Mouse (Mus musculus): ENCODE measurements around the gene Tmem107. TPM values are rescaled to one million over a fixed set of nuclear protein-coding genes. Genes with fewer than 3 reads are reported as not detected.

Tmem107 gene
- total and polyA plus RNA-seq, 3 experiments: 17.2 to 70.8 (median 38.2) TPM

DNA sequence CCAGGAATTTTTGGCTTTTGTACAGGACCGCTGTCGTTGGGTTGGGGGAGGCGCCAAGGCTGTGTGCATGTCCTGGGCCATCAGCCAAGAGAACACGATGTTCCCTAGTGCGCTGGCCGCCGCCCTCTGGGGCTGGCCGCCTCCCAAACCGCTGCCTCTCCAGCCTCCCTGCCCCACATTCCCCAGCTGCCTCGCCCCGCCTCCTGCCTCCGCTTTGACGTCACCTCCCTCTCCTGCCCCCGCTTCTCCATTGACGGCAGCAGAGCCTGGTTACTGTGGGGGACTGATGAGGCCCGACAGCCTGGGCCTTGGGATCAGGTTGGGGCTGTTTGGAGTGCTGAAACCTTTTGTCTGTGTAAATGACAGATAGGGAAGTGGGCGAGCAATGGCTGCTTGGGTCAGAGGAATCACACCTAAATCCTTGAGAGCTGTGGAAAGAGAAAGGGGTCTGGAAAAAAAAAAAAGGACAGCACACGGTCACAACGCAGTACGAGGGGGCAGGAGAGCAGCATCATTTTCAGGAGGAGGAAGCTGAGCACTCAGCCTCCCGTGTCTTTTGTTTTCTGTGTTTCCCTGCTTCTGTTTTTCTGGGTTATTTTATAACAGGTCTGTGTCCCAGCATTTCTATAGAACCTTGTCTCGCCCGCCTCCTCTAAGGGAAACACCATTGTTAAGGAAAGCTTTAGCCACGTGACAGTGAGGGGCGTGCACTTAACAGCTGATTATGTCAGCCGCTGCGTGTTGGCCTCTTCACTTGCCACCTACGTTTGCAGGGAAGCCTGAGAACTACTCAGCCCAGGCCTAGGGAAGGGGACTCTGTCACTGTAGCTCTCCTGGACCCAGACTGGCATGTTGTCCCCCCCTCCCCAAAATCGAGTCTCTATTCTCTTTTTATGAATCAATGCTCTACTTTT lies 26.6 kb downstream of the Tmem107 start:
- peak; percentile 87 for DNase-seq (ENCODE audit: low spot score)
- TF ChIP-seq POLR2AphosphoS5 (IDR thresholded peaks at IDR 0.05; ENCODE audit: insufficient replicate concordance, low read depth, low read length) (no peak), CTCF (IDR thresholded peaks at IDR 0.05; ENCODE audit: low read depth, low read length) (no peak)
- no peaks in the 10 kb centered on the region for H3K27me3 ChIP-seq (ENCODE audit: insufficient read depth, low read length)
- peaks cover 34% of the 10 kb centered on the region for H3K36me3 ChIP-seq (replicated peaks)
- peaks cover 77% of the 10 kb centered on the region for H3K4me1 ChIP-seq (ENCODE audit: insufficient read depth, low read depth, low read length)
- no peaks in the 10 kb centered on the region for H3K9me3 ChIP-seq (replicated peaks)
- ATAC-seq (ENCODE audit: extremely low read depth, insufficient number of reproducible peaks, low FRiP score, poor library complexity, severe bottlenecking): peak; percentile 37
- H3K4me3 ChIP-seq (ENCODE audit: low read depth, low read length): peak overlapping the region; percentile 72

DNA sequence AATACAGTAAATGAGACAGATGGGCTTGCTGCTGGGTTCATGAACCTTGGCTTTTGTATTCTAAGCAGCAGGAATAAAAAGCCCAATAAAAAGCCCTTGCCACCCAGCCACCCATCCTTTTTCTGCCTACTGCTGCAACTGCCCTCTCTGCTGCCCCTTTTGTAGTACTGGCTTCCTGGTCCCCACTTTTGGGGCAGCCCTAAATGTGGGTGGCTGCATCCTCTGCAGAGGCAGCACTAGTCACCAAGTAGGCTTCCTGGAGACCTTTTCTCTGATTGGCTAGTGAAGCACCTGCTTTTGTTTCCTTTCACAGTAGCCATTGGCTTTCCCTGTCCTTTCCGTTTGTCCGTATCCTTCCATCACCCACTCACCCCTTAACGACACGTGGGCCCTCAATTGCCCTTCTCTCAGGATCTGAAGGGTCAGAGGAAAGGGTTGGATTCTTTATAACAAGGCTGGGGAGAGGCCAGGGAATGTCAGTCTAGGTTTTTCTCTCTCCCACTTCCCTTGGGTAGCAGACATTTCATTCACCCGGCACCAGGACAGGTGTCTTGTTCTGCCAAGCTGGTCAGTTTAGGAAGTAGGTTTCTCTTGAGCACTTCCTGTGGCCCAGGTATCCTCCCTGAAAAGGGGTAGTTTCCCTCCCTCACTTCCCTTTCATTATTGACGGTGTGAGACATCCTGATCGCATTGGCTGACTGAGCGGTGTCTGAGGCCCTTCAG lies 27.6 kb downstream of the Tmem107 start:
- Histone ChIP-seq H3K4me1 (ENCODE audit: insufficient read depth, low read depth, low read length) (peaks cover 70% of the 10 kb centered on the region), H3K9me3 (replicated peaks) (no peaks in the 10 kb centered on the region), H3K4me3 (ENCODE audit: low read depth, low read length) (peak overlapping the region; percentile 73), H3K36me3 (replicated peaks) (peaks cover 35% of the 10 kb centered on the region), H3K27me3 (ENCODE audit: insufficient read depth, low read length) (no peaks in the 10 kb centered on the region)
- ATAC-seq (ENCODE audit: extremely low read depth, insufficient number of reproducible peaks, low FRiP score, poor library complexity, severe bottlenecking): no peak
- DNase-seq (ENCODE audit: low spot score): no peak
- no peak for TF ChIP-seq TAL1 (conservative IDR thresholded peaks at IDR 0.05; ENCODE audit: low read depth, low read length)
- no peak for TF ChIP-seq GATA1 (IDR thresholded peaks at IDR 0.05; ENCODE audit: borderline replicate concordance, low read length)

DNA sequence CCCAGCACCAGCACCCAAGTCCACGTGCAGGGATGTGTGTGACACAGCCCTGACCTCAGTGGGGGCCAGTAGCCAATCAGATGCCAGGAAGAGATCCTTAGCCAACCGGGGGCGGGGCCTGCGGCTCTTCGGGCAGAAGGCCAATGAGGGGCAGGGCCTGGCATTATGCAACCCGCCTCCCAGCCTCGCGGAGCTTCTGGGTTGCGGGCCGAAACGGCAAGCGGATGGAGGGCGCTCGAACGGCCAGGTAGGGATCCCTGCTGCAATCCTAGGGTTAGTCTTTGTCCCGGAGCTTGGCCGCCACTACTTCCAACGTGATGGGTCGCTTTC lies 28.1 kb downstream of the Tmem107 start:
- Histone ChIP-seq H3K36me3 (replicated peaks) (peaks cover 41% of the 10 kb centered on the region), H3K4me3 (ENCODE audit: low read depth, low read length) (peak overlapping the region; percentile 73), H3K9me3 (replicated peaks) (no peaks in the 10 kb centered on the region), H3K4me1 (ENCODE audit: insufficient read depth, low read depth, low read length) (peaks cover 70% of the 10 kb centered on the region), H3K27me3 (ENCODE audit: insufficient read depth, low read length) (no peaks in the 10 kb centered on the region)
- peak; percentile 98 for DNase-seq (ENCODE audit: low spot score)
- TF ChIP-seq GATA2 (IDR thresholded peaks at IDR 0.05; ENCODE audit: borderline replicate concordance, low read depth, low read length) (no peak), TAL1 (conservative IDR thresholded peaks at IDR 0.05; ENCODE audit: low read depth, low read length) (no peak), CTCF (IDR thresholded peaks at IDR 0.05; ENCODE audit: low read depth, low read length) (no peak), POLR2AphosphoS5 (IDR thresholded peaks at IDR 0.05; ENCODE audit: insufficient replicate concordance, low read depth, low read length) (no peak), GATA1 (IDR thresholded peaks at IDR 0.05; ENCODE audit: borderline replicate concordance, low read length) (no peak)
- peak; percentile 51 for ATAC-seq (ENCODE audit: extremely low read depth, insufficient number of reproducible peaks, low FRiP score, poor library complexity, severe bottlenecking)

DNA sequence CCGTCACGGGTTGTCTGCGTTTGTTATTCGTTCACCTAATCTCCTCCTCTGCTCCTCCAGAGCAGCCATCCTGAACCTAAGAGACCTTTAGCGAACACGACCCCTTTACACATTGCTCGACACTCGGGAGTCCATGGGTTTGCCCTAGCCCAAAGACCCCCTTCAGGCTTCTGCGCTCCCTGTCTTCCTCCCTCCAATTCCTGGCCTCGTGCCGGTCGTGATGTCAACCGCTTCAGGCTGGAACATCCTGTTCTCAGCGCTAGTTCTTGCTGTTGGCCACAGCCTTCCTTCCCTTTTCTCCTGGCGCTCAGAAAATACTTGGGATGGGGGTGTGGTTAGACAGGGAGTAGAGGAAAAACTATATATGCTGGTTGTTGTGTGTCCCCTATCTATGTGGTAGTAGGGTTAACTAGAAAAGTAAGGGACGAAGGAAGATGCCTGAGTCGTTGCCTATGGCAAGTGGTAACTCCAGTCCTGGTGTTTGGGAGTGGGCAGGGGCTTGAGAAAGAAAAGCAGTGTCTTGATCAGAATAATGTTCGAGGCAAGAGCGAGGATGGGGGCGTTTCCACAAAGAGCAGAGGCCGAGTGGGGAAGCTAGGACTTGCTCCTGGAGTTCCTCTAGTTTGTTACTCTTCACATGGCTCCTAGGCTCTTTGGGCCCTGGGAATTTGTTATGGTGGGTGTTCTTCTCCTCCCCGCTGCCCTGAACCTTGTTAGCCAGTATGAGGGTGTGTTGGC lies 28.7 kb downstream of the Tmem107 start:
- Histone ChIP-seq H3K27me3 (ENCODE audit: insufficient read depth, low read length) (no peaks in the 10 kb centered on the region), H3K4me3 (ENCODE audit: low read depth, low read length) (peak overlapping the region; percentile 73), H3K36me3 (replicated peaks) (peaks cover 47% of the 10 kb centered on the region), H3K4me1 (ENCODE audit: insufficient read depth, low read depth, low read length) (peaks cover 67% of the 10 kb centered on the region), H3K9me3 (replicated peaks) (no peaks in the 10 kb centered on the region)
- DNase-seq (ENCODE audit: low spot score): no peak
- no peak for ATAC-seq (ENCODE audit: extremely low read depth, insufficient number of reproducible peaks, low FRiP score, poor library complexity, severe bottlenecking)
- TF ChIP-seq TAL1 (conservative IDR thresholded peaks at IDR 0.05; ENCODE audit: low read depth, low read length) (no peak), GATA2 (IDR thresholded peaks at IDR 0.05; ENCODE audit: borderline replicate concordance, low read depth, low read length) (no peak), POLR2AphosphoS5 (IDR thresholded peaks at IDR 0.05; ENCODE audit: insufficient replicate concordance, low read depth, low read length) (no peak), CTCF (IDR thresholded peaks at IDR 0.05; ENCODE audit: low read depth, low read length) (no peak), GATA1 (IDR thresholded peaks at IDR 0.05; ENCODE audit: borderline replicate concordance, low read length) (no peak)

DNA sequence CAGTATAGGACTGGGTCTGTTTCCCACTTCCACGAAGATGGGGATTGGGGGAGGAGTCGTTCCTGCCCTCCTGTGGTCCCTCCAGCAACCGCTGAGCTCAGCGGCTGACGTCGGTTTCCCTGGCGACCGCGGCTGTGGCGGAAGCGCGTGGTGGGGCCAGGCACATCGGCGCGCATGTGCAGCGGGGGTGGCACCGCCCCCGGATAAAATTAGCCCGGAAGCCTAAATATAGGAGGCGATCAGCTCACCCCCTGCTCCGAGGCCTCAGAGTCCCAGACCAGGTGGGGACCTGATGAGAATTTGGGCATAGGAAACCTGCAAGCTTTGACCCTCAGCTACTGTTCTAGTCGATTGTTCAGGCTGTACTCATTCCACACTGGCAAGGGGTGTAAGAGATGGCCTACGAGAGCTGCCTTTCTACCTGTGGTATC lies 29.3 kb downstream of the Tmem107 start:
- H3K9me3 ChIP-seq (replicated peaks): no peaks in the 10 kb centered on the region
- H3K4me3 ChIP-seq (ENCODE audit: low read depth, low read length): peak overlapping the region; percentile 73
- peak; percentile 82 for DNase-seq (ENCODE audit: low spot score)
- H3K36me3 ChIP-seq (replicated peaks): peaks cover 53% of the 10 kb centered on the region
- peaks cover 67% of the 10 kb centered on the region for H3K4me1 ChIP-seq (ENCODE audit: insufficient read depth, low read depth, low read length)
- no peak for ATAC-seq (ENCODE audit: extremely low read depth, insufficient number of reproducible peaks, low FRiP score, poor library complexity, severe bottlenecking)
- H3K27me3 ChIP-seq (ENCODE audit: insufficient read depth, low read length): no peaks in the 10 kb centered on the region
- TF ChIP-seq GATA2 (IDR thresholded peaks at IDR 0.05; ENCODE audit: borderline replicate concordance, low read depth, low read length) (no peak), TAL1 (conservative IDR thresholded peaks at IDR 0.05; ENCODE audit: low read depth, low read length) (no peak), CTCF (IDR thresholded peaks at IDR 0.05; ENCODE audit: low read depth, low read length) (no peak), POLR2AphosphoS5 (IDR thresholded peaks at IDR 0.05; ENCODE audit: insufficient replicate concordance, low read depth, low read length) (no peak), GATA1 (IDR thresholded peaks at IDR 0.05; ENCODE audit: borderline replicate concordance, low read length) (no peak)
